Mouse (Mus musculus) ES-E14 (cell line): ENCODE measurements around the gene Gm10974.

Experiments used
- CHD2 ChIP-seq: IDR thresholded peaks from 2 replicates; pipeline ENCODE4 v1.6.1; 2014; ENCODE audit warnings: mild to moderate bottlenecking, low read depth, low read length, inconsistent platforms
- MAFK ChIP-seq: IDR thresholded peaks from 2 replicates; pipeline ENCODE4 v1.6.1; 2014; ENCODE audit warnings: mild to moderate bottlenecking, low read depth, low read length, inconsistent platforms; ENCODE audit not compliant: insufficient read depth

DNA sequence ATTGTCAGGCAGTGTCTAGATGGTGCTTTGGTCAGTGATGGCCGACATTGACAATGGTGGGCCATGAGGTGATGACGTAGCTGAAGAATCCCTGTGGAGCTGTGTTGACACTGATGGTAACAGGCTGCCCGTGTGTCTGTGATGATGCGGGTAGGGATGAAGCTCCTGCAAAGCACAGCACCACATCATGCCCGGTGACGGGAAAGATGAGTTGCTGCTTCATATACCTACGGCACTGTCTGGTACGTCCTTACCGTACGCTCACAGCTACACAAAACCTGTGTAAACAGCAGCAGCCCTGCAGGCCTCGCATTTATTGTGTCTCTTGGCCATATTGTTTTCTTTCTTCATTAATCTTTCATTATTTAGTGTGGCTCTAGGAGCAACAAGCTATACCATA is 1.2 kb upstream of the Gm10974 start:
- TF ChIP-seq CHD2: no peak
- TF ChIP-seq MAFK: no peak
